Mouse (Mus musculus) small intestine, adult 2 months (tissue): ENCODE measurements around the gene Llgl1.

Source experiments
- CTCF ChIP-seq: fragments of 200-500 bp; IDR thresholded peaks from 2 replicates; pipeline ENCODE4 v1.5.1; 2012; ENCODE audit warnings: low read depth, mild to moderate bottlenecking, control low read depth, inconsistent platforms, low read length, moderate library complexity, mixed read lengths; ENCODE audit not compliant: insufficient replicate concordance, insufficient read length; ENCODE audit errors: extremely low read depth
- POLR2A ChIP-seq: fragments of 200-500 bp; IDR thresholded peaks from 2 replicates; pipeline ENCODE4 v1.6.1; 2012; ENCODE audit warnings: low read depth, mild to moderate bottlenecking, control low read depth, inconsistent platforms, low read length, moderate library complexity

DNA sequence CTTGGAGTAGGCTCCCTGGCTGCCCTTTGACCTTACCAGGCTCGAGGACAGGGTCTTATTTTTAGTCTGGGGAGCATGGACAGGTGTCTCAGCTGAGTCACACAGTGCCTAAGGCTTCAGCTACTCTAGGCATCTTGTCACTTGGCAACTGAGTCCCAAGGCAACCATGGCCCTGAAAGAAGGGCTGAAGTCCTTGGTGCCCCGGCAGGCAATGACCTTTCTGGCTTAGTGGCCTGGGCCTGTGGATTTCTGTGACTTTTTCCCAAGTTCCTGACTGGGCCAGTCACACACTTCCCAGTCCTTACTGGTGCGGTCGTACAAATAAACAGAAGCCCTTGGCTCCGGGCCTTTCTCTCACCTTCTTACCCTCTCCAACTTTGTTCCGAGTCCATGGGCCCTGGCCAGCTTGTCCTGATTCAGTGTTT, 29.7 kb downstream of the Llgl1 start:
- no peak for TF ChIP-seq CTCF
- TF ChIP-seq POLR2A: no peak
